Mouse (Mus musculus) G1E (cell line): ENCODE measurements around the gene Glmn.

Experiments used
- CTCF ChIP-seq: IDR thresholded peaks from 2 replicates; pipeline ENCODE4 v1.5.1; 2012; ENCODE audit warnings: low read depth, low read length, inconsistent platforms, mixed read lengths
- GATA1 ChIP-seq: IDR thresholded peaks from 2 replicates; pipeline ENCODE4 v1.6.1; 2012; ENCODE audit warnings: borderline replicate concordance, low read length, inconsistent platforms, mixed read lengths
- GATA2 ChIP-seq: IDR thresholded peaks from 2 replicates; pipeline ENCODE4 v1.6.1; 2012; ENCODE audit warnings: low read depth, low read length, inconsistent platforms, borderline replicate concordance
- TAL1 ChIP-seq: conservative IDR thresholded peaks from 2 replicates; pipeline ENCODE4 v1.6.1; 2012; ENCODE audit warnings: low read depth, low read length, inconsistent platforms, mixed read lengths

DNA sequence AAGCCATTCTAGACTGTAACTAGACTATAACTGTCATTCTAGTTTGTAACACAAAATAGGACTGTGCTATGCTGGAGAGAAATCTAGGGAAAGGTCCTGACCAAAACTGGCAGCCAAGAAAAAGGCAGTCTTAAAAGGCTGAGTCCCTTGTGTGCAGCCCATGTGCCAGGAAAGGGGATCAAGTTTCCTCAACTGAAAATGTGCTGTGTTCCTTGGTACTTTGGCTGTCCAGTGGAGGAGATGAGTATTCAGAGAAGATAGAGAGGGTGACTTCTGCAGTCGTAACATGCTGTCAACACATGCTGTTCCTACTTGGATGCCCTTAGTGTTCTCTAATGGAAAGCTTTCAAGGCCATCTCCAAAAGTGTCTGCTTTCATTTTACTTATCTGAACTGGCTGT lies 39.4 kb upstream of the Glmn start:
- no peak for TF ChIP-seq CTCF
- TF ChIP-seq GATA1, result no peak
- no peak for TF ChIP-seq TAL1
- TF ChIP-seq GATA2, result no peak
